Mouse (Mus musculus) kidney, adult 2 months (tissue): ENCODE measurements around the gene Gm14325.
"Not testable (repeated sequence)": the region's sequence is repeated elsewhere in the genome, so short reads cannot be mapped to it uniquely, and the experiment has no call there.

Experiments used
- CTCF ChIP-seq: fragments of 200-500 bp; conservative IDR thresholded peaks from 2 replicates; pipeline ENCODE4 v1.5.1; 2011; ENCODE audit warnings: low read depth, mild to moderate bottlenecking, control low read depth, low read length, moderate library complexity, mixed read lengths; ENCODE audit not compliant: insufficient read depth, insufficient read length
- POLR2A ChIP-seq: fragments of 200-500 bp; IDR thresholded peaks from one replicate; pipeline ENCODE4 v1.6.1; 2011; ENCODE audit warnings: low read depth, low read length, control low read depth

DNA sequence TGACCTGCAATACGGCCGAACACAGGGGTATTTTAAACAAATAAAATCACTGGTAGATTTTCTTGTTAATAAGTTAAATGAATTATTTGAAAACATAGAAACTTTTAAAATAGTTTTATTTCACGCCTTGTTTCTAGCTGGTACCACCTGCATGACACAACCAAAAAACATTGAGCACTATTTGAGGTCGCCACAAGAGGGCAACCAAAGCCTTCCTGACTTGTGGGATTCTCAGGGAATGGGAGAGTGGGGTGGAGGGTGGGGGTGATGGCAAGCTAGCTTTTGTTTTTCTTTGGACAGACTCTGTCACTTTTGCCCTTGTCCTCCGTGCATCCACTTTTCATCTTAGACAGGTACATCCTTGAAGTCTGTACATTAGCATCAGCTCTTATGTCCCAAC, 18.2 kb downstream of the Gm14325 start:
- not testable (repeated sequence) for TF ChIP-seq CTCF, POLR2A
